Mouse (Mus musculus): ENCODE results near the gene Paqr3. TPM values are rescaled to one million over a fixed set of nuclear protein-coding genes. Genes with fewer than 3 reads are reported as not detected.

Gene Paqr3
- polyA plus RNA-seq, 1 experiment from 2014 or later, result 28.3 TPM

DNA sequence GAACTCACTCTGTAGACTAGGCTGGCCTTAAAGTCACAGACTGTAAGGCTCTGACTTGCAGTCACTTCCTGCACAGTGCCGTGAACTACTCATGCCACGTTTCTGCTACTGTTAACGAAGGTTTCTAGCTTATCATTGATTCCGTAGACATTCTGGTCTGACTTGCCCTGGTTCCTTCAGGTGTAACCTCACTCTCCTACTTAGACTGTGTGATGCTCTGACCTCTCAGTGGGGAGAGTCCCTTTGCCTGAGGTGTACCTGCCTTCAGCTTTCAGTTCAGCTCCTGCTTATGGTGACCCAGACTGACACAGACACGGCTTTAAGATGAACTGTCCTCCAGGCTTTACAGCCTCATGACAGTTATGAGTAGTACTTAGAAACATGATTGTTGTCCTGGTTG lies 57.2 kb downstream of the Paqr3 start:
- 91% methylated on average over 5 of the region's 5 CpGs for WGBS

GRCm38 (mm10) chr5:97048905-97049304 lies 62.5 kb downstream of the Paqr3 start:
- Histone ChIP-seq H3K9ac (no peak overlapping the region), H3K4me1 (no peaks in the 10 kb centered on the region), H3K4me2 (no peak overlapping the region), H3K27me3 (replicated peaks) (no peaks in the 10 kb centered on the region), H3K27ac (no peak overlapping the region), H3K9me3 (no peaks in the 10 kb centered on the region), H3K4me3 (no peak overlapping the region), H3K36me3 (replicated peaks) (no peaks in the 10 kb centered on the region)
- 95% methylated on average over 5 of the region's 5 CpGs for WGBS
- ATAC-seq (replicated peaks), result 0 out of 2 replicates have a peak, but pooled peaks have one; percentile 27

More for the DNA sequence above, 57.2 kb downstream of the Paqr3 start:
- Histone ChIP-seq H3K27ac (no peak overlapping the region), H3K4me2 (no peak overlapping the region), H3K4me1 (no peaks in the 10 kb centered on the region), H3K9ac (no peak overlapping the region), H3K4me3 (no peak overlapping the region), H3K36me3 (replicated peaks) (0 out of 2 replicates have a peak, but pooled peaks cover 7% of the 10 kb centered on the region), H3K9me3 (no peaks in the 10 kb centered on the region), H3K27me3 (replicated peaks) (no peaks in the 10 kb centered on the region)
- no peak for ATAC-seq (replicated peaks)

DNA sequence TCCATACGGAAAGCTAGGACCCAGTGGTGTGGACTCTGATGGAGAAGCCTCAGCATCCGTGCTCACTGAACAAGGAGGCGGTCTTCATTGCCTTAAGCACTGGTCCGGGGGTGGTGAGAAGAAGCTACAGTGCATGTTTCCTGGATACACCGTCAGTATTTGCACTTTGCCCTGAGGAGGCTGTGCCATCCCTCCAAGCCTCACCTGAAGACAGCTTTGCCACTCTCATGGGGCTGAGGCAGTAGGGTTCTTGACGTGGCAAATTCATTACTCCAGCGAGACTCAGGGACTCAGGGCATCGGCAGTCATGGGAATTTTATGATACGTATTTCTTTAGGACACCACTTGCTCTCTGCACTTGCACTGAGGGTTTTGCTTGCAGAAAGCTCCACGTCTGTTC lies 64.7 kb downstream of the Paqr3 start:
- no peaks in the 10 kb centered on the region for H3K4me1 ChIP-seq
- H3K36me3 ChIP-seq (replicated peaks), result no peaks in the 10 kb centered on the region
- H3K4me3 ChIP-seq, result no peak overlapping the region
- H3K27me3 ChIP-seq (replicated peaks), result no peaks in the 10 kb centered on the region
- no peak overlapping the region for H3K4me2 ChIP-seq
- WGBS, result 89% methylated on average over 10 of the region's 10 CpGs
- no peak overlapping the region for H3K27ac ChIP-seq
- H3K9me3 ChIP-seq, result no peaks in the 10 kb centered on the region
- no peak overlapping the region for H3K9ac ChIP-seq
- no peak for ATAC-seq (replicated peaks)

- WGBS, result 97% methylated on average over 7 of the region's 7 CpGs
- no peak for ATAC-seq (replicated peaks)
- no peaks in the 10 kb centered on the region for H3K4me1 ChIP-seq
Measured at GRCm38 (mm10) chr5:97045260-97045659, 66.1 kb downstream of the Paqr3 start.

More at GRCm38 (mm10) chr5:97045260-97045659, 66.1 kb downstream of the Paqr3 start:
- H3K9me3 ChIP-seq, result no peaks in the 10 kb centered on the region
- no peaks in the 10 kb centered on the region for H3K36me3 ChIP-seq (replicated peaks)
- no peak overlapping the region for H3K9ac ChIP-seq
- no peak overlapping the region for H3K27ac ChIP-seq
- H3K4me2 ChIP-seq, result no peak overlapping the region
- H3K4me3 ChIP-seq, result no peak overlapping the region
- H3K27me3 ChIP-seq (replicated peaks), result no peaks in the 10 kb centered on the region

Other genes with a start within 250 kb of the Paqr3 start
- 9.2 and 9.9 TPM in 2 replicates for gene Bmp2k, start 113.9 kb downstream of the Paqr3 start, polyA plus RNA-seq (2015; fragmentation: Nextera tagmentation; extraction: Ambion mirVana)

Data from midbrain, embryonic 15.5 days (tissue).